Mouse (Mus musculus) kidney, embryonic 16.5 days (tissue): ENCODE measurements around the gene Plcb4. TPM values are rescaled to one million over a fixed set of nuclear protein-coding genes. Genes with fewer than 3 reads are reported as not detected.
A peak's percentile ranks its signal among the peaks of the same experiment; 100 is the strongest.

Experiments used
- ATAC-seq: fragments of 200-750 bp; cut with Nextera tagmentation; 2 replicates; pipeline ENCODE4 v1.8.0; 2017; ENCODE audit warnings: moderate TSS enrichment; ENCODE audit not compliant: low FRiP score, low TSS enrichment
- H3K27ac ChIP-seq: fragments of 300-500 bp; sonication (generic); 2 replicates; pipeline ENCODE4 v1.5.1; 2014; ENCODE audit warnings: low read length
- H3K27me3 ChIP-seq: fragments of 300-500 bp; sonication (generic); 2 replicates; pipeline ENCODE4 v1.6.1; 2014; ENCODE audit warnings: low read length, control low read depth, mixed read lengths; ENCODE audit not compliant: insufficient read depth
- H3K36me3 ChIP-seq: fragments of 300-500 bp; sonication (generic); 2 replicates; pipeline ENCODE4 v1.6.1; 2014; ENCODE audit warnings: low read length, control low read depth, mixed read lengths; ENCODE audit not compliant: insufficient read depth
- H3K4me1 ChIP-seq: fragments of 300-500 bp; sonication (generic); 2 replicates; pipeline ENCODE4 v1.6.1; 2014; ENCODE audit warnings: low read length, control low read depth, mixed read lengths; ENCODE audit not compliant: insufficient read depth
- H3K4me2 ChIP-seq: fragments of 300-500 bp; sonication (generic); replicated peaks from 2 replicates; pipeline ENCODE4 v1.6.1; 2014; ENCODE audit warnings: low read depth, low read length
- H3K4me3 ChIP-seq: fragments of 300-500 bp; sonication (generic); 2 replicates; pipeline ENCODE4 v1.5.1; 2014; ENCODE audit warnings: mild to moderate bottlenecking, low read length
- H3K9ac ChIP-seq: fragments of 300-500 bp; sonication (generic); replicated peaks from 2 replicates; pipeline ENCODE4 v1.6.1; 2014; ENCODE audit warnings: low read length
- H3K9me3 ChIP-seq: fragments of 300-500 bp; sonication (generic); 2 replicates; pipeline ENCODE4 v1.6.1; 2016; ENCODE audit warnings: low read length, control low read depth
- whole genome bisulfite sequencing: fragments of 180-500 bp; shearing (Covaris S2); extraction: QIAGEN DNeasy Blood & Tissue Kit; methylation state at CpG from one replicate; pipeline ENCODE4 v1.1.7; 2014; 5-methylcytosine and 5-hydroxymethylcytosine counted together
- polyA plus RNA-seq: library from polyadenylated mRNA; unstranded; fragments of >200 nt; fragmentation: Nextera tagmentation; extraction: Ambion mirVana; gene quantifications from 2 replicates; pipeline ENCODE4 v1.2.1, GENCODE M21; 2015

Plcb4 gene
- polyA plus RNA-seq, 1 experiment from 2014 or later, result 18.9 TPM

DNA sequence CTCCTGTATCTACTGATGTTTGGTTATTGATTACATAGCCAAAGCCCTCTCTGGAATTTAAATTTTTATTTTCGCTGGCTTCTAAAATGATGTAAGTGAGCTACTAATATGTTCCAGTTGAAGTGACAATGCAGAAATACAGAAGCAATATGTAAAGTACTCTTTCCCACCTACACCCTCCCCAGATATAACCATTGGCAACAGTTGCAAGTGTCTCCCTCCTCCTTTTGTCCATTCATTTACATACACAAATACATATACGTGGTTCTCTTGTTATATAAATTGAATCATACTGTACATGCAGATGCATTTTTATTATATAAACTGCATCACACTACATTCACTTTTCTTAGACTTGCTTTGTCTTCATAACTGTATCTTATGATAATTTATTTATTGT, 8.7 kb downstream of the Plcb4 start:
- no peak overlapping the region for H3K4me3 ChIP-seq
- H3K9me3 ChIP-seq, result no peaks in the 10 kb centered on the region
- no peaks in the 10 kb centered on the region for H3K36me3 ChIP-seq
- no peak overlapping the region for H3K27ac ChIP-seq
- 81% methylated on average over 2 of the region's 2 CpGs for whole genome bisulfite sequencing
- no peak for ATAC-seq
- H3K4me1 ChIP-seq, result no peaks in the 10 kb centered on the region
- no peaks in the 10 kb centered on the region for H3K27me3 ChIP-seq
- H3K4me2 ChIP-seq, result no peak overlapping the region
- no peak overlapping the region for H3K9ac ChIP-seq

DNA sequence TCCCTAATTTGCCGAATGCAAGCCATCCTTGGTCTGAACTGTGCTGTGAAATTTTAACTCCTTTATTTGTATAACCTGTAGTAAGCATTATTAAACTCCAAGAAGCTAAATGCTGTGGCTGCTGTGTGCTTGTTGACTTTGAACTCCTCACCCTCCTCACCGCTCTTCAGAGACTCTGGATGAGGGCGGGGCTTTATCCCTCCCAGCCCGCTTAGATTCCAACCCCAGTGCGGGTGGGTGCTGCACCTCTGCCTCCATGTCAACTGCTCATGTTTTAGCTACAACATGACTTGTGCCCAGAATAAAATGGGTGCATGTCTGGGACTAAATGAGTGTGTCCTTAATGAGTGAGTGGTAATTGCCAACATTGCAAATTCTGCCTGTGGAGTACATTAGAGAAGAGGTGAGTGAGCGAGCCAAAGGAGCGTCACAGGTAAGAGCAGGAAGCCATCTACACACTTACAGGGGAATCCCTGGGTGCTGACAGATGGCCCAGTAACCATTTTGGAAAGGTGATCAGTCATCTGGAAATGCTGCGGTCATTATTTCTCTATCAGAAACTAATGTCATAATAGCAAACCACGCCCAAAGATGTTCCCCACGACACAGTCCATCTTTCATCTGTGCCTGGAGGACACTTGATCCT, 13.8 kb downstream of the Plcb4 start:
- ATAC-seq, result no peak
- Histone ChIP-seq H3K4me1 (no peaks in the 10 kb centered on the region), H3K27me3 (no peaks in the 10 kb centered on the region), H3K4me3 (no peak overlapping the region), H3K9ac (no peak overlapping the region), H3K4me2 (no peak overlapping the region), H3K27ac (no peak overlapping the region), H3K9me3 (no peaks in the 10 kb centered on the region), H3K36me3 (no peaks in the 10 kb centered on the region)
- WGBS, result 59% methylated on average over 10 of the region's 10 CpGs

DNA sequence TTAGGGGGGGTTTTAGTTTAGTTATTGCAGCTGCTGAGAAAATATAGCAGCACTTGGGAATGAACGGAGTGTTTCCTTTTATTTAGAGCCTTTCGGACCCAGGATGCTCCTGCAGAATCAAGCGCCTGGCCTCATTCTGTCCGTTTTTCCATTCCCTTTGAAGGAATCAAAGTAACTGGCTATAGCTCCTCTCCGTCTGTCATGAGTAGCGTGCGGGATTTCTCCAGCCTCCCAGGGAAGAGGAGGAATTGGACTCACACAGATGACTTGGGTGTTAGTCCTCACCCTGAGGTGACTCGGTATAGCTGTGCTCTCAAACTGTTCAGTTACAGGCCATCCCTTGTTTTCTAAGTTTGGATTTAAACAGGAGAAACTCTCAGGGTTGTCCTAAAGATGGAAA, 14.8 kb downstream of the Plcb4 start:
- 90% methylated on average over 8 of the region's 8 CpGs for WGBS
- ATAC-seq, result no peak
- H3K4me1 ChIP-seq, result no peaks in the 10 kb centered on the region
- H3K9ac ChIP-seq, result no peak overlapping the region
- no peaks in the 10 kb centered on the region for H3K36me3 ChIP-seq
- no peaks in the 10 kb centered on the region for H3K9me3 ChIP-seq
- no peak overlapping the region for H3K4me3 ChIP-seq
- H3K4me2 ChIP-seq, result no peak overlapping the region
- no peak overlapping the region for H3K27ac ChIP-seq
- no peaks in the 10 kb centered on the region for H3K27me3 ChIP-seq

DNA sequence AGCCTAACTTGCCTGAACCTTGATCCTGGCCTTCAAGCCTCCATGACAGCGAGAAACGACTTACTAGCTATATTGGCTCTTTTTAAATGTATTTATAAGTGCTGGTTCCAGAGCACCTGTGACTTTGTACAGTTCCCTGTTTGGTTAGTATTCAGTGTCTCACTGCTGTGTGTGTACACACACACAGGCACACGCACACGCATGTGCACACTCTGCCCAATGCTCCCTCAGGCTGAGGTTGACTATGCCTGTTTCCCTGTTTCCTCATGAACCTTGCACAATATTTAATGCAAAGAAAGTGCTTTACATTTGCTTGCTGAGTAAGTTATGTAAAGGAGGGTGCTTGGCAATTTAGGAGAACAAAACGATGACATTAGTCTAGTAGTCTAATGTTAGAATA, 16.5 kb downstream of the Plcb4 start:
- WGBS, result 91% methylated on average over 5 of the region's 5 CpGs
- Histone ChIP-seq H3K27ac (no peak overlapping the region), H3K4me3 (no peak overlapping the region), H3K36me3 (no peaks in the 10 kb centered on the region), H3K9me3 (no peaks in the 10 kb centered on the region), H3K4me1 (peaks cover 8% of the 10 kb centered on the region; the same call in 1 of the 2 replicates), H3K27me3 (no peaks in the 10 kb centered on the region), H3K9ac (no peak overlapping the region), H3K4me2 (no peak overlapping the region)
- ATAC-seq, result no peak

DNA sequence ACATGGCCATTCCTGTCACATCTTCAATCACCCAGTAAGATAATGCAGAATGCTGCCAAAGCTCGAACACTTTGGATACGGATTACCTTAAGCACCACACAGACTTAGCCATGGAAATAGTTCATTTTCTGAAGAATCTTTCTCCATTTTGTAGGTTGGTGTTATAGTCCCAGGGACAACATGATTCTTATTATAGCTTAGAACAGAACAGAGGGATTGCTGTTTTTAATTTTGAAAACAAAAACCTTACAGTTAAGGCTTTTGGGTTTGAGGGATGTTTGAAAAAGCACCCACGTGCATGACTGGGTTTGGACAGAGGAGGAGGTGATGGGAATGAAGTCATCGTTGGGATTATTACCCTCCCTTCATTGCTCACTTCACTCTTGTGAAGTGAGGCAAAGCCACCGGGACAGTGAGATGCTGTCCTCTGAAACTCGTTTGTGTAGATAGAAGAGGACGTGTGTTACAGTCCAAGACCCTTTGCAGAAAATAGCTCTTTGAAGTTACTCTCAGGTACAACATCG, 18.2 kb downstream of the Plcb4 start:
- Histone ChIP-seq H3K4me3 (no peak overlapping the region), H3K4me2 (no peak overlapping the region), H3K27me3 (no peaks in the 10 kb centered on the region), H3K9me3 (no peaks in the 10 kb centered on the region), H3K4me1 (peaks cover 9% of the 10 kb centered on the region; the same call in 1 of the 2 replicates), H3K9ac (no peak overlapping the region), H3K27ac (no peak overlapping the region), H3K36me3 (no peaks in the 10 kb centered on the region)
- ATAC-seq, result 0 out of 2 replicates have a peak, but pooled peaks have one; percentile 43
- WGBS, result 61% methylated on average over 8 of the region's 8 CpGs

DNA sequence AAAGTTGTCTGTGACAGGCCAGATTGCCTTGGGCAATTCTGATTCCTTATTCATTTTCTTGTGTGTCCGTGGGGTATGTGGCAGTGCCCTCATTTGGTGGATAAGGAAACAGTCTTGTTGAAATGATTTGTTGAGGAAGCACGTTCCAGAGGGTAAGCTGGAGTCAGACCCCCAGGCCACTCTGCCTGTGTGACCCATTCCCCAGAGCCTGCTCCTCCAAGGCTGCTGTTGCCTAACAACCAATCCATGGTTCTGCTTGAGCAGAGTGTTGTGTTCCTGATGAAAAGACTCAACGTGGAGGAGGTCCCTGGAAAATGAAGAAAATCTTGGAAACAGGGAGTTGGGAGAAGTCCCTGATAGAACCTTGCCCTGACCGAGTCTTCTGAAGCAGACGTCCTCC, 18.8 kb downstream of the Plcb4 start:
- peak; percentile 63; the same call in 1 of the 2 replicates for ATAC-seq
- no peaks in the 10 kb centered on the region for H3K9me3 ChIP-seq
- WGBS, result 45% methylated on average over 5 of the region's 5 CpGs
- no peak overlapping the region for H3K4me3 ChIP-seq
- no peak overlapping the region for H3K4me2 ChIP-seq
- H3K4me1 ChIP-seq, result peaks cover 9% of the 10 kb centered on the region; the same call in 1 of the 2 replicates
- H3K36me3 ChIP-seq, result no peaks in the 10 kb centered on the region
- no peaks in the 10 kb centered on the region for H3K27me3 ChIP-seq
- no peak overlapping the region for H3K9ac ChIP-seq
- no peak overlapping the region for H3K27ac ChIP-seq

DNA sequence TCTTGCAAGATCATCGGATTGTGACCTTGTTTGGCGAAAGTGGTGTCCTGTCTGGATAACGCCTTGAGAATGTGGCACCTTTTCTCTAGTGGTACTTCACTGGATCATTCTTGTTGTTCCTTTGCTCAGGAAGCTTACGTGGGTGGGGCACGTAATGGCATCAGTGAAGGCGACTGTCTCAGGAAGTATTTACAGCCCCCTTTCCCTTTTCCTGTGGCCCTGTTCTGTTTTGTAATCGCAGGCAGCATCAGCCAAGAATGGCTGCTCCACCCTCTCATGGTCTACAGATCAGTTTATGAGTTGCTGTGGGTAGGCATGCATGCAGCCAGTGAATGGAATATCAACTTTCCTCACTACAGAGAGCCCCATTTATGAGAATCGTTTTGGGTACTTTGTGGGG, 21.2 kb downstream of the Plcb4 start:
- Histone ChIP-seq H3K4me2 (no peak overlapping the region), H3K36me3 (no peaks in the 10 kb centered on the region), H3K27ac (no peak overlapping the region), H3K9me3 (no peaks in the 10 kb centered on the region), H3K9ac (no peak overlapping the region), H3K27me3 (peaks cover 2% of the 10 kb centered on the region; the same call in 1 of the 2 replicates), H3K4me1 (peaks cover 13% of the 10 kb centered on the region; the same call in 1 of the 2 replicates), H3K4me3 (no peak overlapping the region)
- WGBS, result 52% methylated on average over 8 of the region's 8 CpGs
- no peak for ATAC-seq

DNA sequence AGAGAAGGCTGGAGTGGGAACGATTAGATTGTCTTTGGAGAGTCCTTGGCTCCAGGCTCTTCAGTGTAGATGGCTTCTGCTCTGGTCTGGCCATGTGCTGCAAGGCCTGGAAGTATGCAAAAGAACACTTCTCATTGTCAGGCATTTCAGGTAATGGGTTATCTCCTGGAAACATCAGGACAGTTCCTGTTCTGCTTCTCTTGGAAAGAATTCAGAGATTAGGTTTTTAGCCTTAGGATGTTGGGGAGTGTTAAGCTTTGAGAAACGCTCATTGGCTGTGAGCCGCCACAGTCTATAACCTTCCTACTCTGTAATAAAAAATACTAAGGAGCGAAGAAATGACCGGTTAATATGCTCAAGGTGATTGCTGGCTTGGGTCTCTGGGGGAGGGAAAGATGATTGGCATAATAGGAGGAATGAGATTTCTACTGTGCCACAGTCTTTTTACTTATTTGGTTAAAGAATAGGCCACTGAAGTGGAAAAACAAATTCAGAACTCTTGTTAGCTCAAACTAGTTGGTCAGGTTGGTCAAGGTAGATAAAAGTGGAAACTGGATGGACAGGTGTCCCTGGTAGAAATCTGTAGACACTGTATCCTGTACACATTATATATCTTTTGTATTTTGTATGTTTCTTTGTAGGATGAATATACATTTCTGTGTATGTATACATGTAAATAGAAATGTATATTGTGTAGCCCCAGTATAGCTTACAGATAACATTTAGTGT, 21.8 kb downstream of the Plcb4 start:
- Histone ChIP-seq H3K36me3 (no peaks in the 10 kb centered on the region), H3K4me2 (no peak overlapping the region), H3K9ac (no peak overlapping the region), H3K9me3 (no peaks in the 10 kb centered on the region), H3K27me3 (peaks cover 3% of the 10 kb centered on the region; the same call in 1 of the 2 replicates), H3K4me1 (peaks cover 13% of the 10 kb centered on the region; the same call in 1 of the 2 replicates), H3K4me3 (no peak overlapping the region), H3K27ac (0 out of 2 replicates have a peak overlapping the region, but pooled peaks have one; percentile 34)
- ATAC-seq, result no peak
- WGBS, result 74% methylated on average over 5 of the region's 5 CpGs

DNA sequence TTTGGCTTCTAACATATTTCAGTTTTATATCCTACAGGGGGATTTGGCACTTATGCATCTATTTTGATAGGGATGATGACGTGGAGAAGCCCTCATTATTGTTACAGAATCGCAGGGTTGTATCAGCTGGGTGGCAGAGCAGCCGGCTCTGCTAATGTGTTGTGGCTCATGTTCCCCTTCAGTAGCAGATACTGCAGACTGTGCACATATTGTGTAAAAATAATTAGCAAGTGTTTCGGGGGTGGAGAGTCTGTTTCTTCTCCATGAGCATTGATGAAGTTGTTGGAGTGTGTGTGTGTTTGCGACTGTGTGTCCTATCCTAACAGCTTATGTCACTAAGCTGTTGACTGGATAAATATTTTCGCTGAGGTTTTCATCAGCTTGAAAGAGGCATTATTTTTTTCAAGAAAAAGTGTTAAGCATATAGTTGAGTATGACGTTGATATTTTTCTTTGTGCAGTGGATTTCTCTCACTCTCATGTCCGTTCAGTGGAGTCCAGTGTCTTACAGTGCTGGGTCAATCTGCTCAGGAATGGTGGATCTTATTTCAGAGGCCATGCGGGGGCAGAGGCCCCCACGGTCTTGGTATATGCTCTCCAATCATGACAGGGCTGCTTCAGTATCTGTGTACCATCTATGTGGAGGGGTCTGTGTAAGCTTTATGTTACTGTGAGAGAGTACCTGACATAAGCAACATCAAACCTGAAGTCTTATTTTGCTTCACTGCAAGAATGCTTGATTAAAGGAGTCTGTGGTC, 25.1 kb downstream of the Plcb4 start:
- 49% methylated on average over 10 of the region's 10 CpGs for WGBS
- H3K4me2 ChIP-seq, result no peak overlapping the region
- H3K9ac ChIP-seq, result no peak overlapping the region
- no peaks in the 10 kb centered on the region for H3K36me3 ChIP-seq
- no peaks in the 10 kb centered on the region for H3K9me3 ChIP-seq
- H3K27me3 ChIP-seq, result peaks cover 5% of the 10 kb centered on the region; the same call in 1 of the 2 replicates
- no peak overlapping the region for H3K4me3 ChIP-seq
- no peak overlapping the region for H3K27ac ChIP-seq
- ATAC-seq, result peak; percentile 83
- H3K4me1 ChIP-seq, result peaks cover 13% of the 10 kb centered on the region; the same call in 1 of the 2 replicates
